Mouse (Mus musculus): ENCODE data around the gene Slc25a48.

- TF ChIP-seq CTCF (IDR thresholded peaks at IDR 0.05; ENCODE audit: low read depth, low read length) (no peak), TAL1 (conservative IDR thresholded peaks at IDR 0.05; ENCODE audit: low read depth, low read length) (no peak), GATA1 (IDR thresholded peaks at IDR 0.05; ENCODE audit: borderline replicate concordance, low read length) (no peak)
These were observed 9.2 kb upstream of the Slc25a48 start for GRCm38 (mm10) chr13:56428724-56429500.
